Mouse (Mus musculus) forebrain, embryonic 14.5 days (tissue): ENCODE data around the gene Zfp654. TPM values are rescaled to one million over a fixed set of nuclear protein-coding genes. Genes with fewer than 3 reads are reported as not detected.

Experiments used
- ATAC-seq: fragments of 200-750 bp; cut with Nextera tagmentation; 2 replicates; pipeline ENCODE4 v1.8.0; 2017; ENCODE audit warnings: mild to moderate bottlenecking, moderate library complexity
- DNase-seq: peaks from one replicate; pipeline ENCODE4 v3.0.0-alpha.2; 2015; ENCODE audit warnings: low spot score
- H3K27ac ChIP-seq: fragments of 300-500 bp; sonication (generic); 2 replicates; pipeline ENCODE4 v1.5.1; 2014; ENCODE audit warnings: low read depth, mild to moderate bottlenecking, control low read depth, low read length, moderate library complexity
- H3K27me3 ChIP-seq: fragments of 300-500 bp; sonication (generic); replicated peaks from 2 replicates; pipeline ENCODE4 v1.6.1; 2014; ENCODE audit warnings: low read length, control low read depth, mixed read lengths; ENCODE audit not compliant: control insufficient read depth, insufficient read depth
- H3K36me3 ChIP-seq: fragments of 300-500 bp; sonication (generic); 2 replicates; pipeline ENCODE4 v1.6.1; 2014; ENCODE audit warnings: low read length, control low read depth; ENCODE audit not compliant: control insufficient read depth, insufficient read depth
- H3K4me1 ChIP-seq: fragments of 300-500 bp; sonication (generic); 2 replicates; pipeline ENCODE4 v1.6.1; 2014; ENCODE audit warnings: antibody characterized with exemption, low read length, control low read depth; ENCODE audit not compliant: control insufficient read depth, insufficient read depth
- H3K4me2 ChIP-seq: fragments of 300-500 bp; sonication (generic); 2 replicates; pipeline ENCODE4 v1.6.1; 2014; ENCODE audit warnings: mild to moderate bottlenecking, control low read depth, low read length
- H3K4me3 ChIP-seq: fragments of 300-500 bp; sonication (generic); 2 replicates; pipeline ENCODE4 v1.5.1; 2014; ENCODE audit warnings: low read depth, low read length, control low read depth
- H3K9ac ChIP-seq: fragments of 300-500 bp; sonication (generic); 2 replicates; pipeline ENCODE4 v1.6.1; 2014; ENCODE audit warnings: mild to moderate bottlenecking, low read length, control low read depth, moderate library complexity
- H3K9me3 ChIP-seq: fragments of 300-500 bp; sonication (generic); replicated peaks from 2 replicates; pipeline ENCODE4 v1.6.1; 2016; ENCODE audit warnings: low read length, control low read depth, mixed read lengths; ENCODE audit not compliant: control insufficient read depth
- WGBS: fragments of 180-500 bp; shearing (Covaris S2); extraction: QIAGEN DNeasy Blood & Tissue Kit; methylation state at CpG from one replicate; pipeline ENCODE4 v1.1.7; 2014; 5-methylcytosine and 5-hydroxymethylcytosine counted together
- polyA plus RNA-seq: library from polyadenylated mRNA; unstranded; fragments of >200 nt; fragmentation: Nextera tagmentation; extraction: Ambion mirVana; gene quantifications from 2 replicates; pipeline ENCODE4 v1.2.1, GENCODE M21; 2014

Gene Zfp654
- polyA plus RNA-seq, 1 experiment from 2014 or later = 6.5 TPM

DNA sequence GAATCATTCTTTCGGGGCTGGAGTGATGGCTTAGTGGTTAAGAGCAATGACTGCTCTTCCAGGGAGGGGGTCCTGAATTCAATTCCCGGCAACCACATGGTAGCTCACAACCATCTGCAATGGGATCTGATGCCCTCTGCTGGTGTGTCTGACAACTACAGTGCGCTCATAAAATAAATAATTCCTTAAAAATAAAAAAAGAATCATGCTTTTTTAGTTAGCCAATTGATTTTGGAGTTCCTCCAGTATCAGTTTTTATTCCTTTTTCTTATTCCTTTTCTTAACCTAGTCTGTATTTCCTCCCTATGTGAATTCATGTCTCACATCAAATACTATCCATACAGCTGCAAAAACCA is 9.1 kb downstream of the Zfp654 start:
- H3K27me3 ChIP-seq = no peaks in the 10 kb centered on the region
- 97% methylated on average over 3 of the region's 3 CpGs for WGBS
- DNase-seq (no peak), ATAC-seq (no peak)
- no peaks in the 10 kb centered on the region for H3K4me1 ChIP-seq
- no peaks in the 10 kb centered on the region for H3K9me3 ChIP-seq
- no peak overlapping the region for H3K4me3 ChIP-seq
- no peaks in the 10 kb centered on the region for H3K36me3 ChIP-seq
- H3K27ac ChIP-seq = no peak overlapping the region
- no peak overlapping the region for H3K9ac ChIP-seq
- H3K4me2 ChIP-seq = no peak overlapping the region

DNA sequence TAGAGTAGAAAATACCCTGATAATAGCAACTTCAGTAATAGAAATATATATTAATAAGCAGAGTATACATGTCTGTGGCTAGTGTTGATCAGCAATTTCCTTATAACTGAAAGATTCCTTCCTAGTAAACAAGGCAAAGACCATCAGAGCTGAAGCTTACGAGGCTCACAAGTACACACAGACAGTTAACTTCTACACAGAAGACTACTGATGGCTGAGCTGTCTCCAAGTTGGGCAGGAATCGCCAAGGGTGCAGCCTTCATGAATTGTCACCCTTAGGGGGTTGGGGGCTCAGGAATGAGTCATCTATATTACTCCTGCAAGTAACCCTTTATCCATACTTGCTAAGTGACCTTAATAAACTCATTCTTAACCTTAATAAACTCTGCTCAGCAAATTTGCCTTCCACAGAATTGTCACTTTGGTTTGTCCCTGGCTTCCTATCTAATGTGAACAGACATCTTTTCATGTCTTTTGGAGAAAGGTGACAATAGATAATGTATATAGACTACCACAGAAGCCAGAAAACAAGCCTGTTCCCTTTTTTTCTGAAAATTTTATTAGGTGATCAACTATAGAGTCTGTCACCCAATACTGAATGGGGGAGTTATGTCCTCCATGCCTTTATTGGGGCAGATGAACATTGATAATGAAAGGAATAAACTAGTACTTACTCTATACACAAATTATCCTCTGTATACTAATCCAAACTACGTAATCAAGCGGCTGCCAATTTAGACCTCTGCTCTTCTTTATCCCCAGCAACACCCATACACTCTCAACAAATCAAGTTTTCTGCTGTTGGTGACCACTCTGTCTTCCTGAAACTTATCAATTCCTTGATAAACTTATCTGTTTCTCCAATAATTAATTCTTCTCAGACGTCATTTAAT is 9.7 kb downstream of the Zfp654 start:
- no peak overlapping the region for H3K9ac ChIP-seq
- DNase-seq = no peak
- H3K27ac ChIP-seq = no peak overlapping the region
- no peaks in the 10 kb centered on the region for H3K4me1 ChIP-seq
- H3K36me3 ChIP-seq = no peaks in the 10 kb centered on the region
- H3K4me3 ChIP-seq = no peak overlapping the region
- H3K27me3 ChIP-seq = no peaks in the 10 kb centered on the region
- no peak overlapping the region for H3K4me2 ChIP-seq
- H3K9me3 ChIP-seq = no peaks in the 10 kb centered on the region
- ATAC-seq = no peak
- 89% methylated on average over 5 of the region's 5 CpGs for WGBS

DNA sequence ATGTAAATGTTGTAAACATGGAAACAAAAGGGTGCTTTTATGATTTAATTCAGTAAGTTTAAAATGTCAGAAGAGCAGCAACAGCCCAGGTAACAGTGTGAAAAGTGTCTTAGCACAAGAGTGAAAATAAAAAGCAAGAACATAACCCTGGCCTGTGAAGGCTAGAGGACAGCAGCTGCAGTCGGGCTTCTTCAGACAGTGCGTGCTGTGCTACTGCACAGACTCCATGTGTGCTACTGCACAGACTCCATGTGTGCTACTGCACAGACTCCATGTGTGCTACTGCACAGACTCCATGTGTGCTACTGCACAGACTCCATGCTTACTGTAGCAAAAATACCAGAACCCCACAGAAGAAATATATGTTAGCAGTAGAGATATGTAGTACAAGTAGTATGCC is 14.7 kb downstream of the Zfp654 start:
- WGBS = 93% methylated on average over 2 of the region's 2 CpGs
- no peak overlapping the region for H3K9ac ChIP-seq
- DNase-seq = no peak
- H3K9me3 ChIP-seq = no peaks in the 10 kb centered on the region
- no peak overlapping the region for H3K27ac ChIP-seq
- no peaks in the 10 kb centered on the region for H3K4me1 ChIP-seq
- no peaks in the 10 kb centered on the region for H3K27me3 ChIP-seq
- no peak overlapping the region for H3K4me3 ChIP-seq
- ATAC-seq = no peak
- no peaks in the 10 kb centered on the region for H3K36me3 ChIP-seq
- H3K4me2 ChIP-seq = no peak overlapping the region

DNA sequence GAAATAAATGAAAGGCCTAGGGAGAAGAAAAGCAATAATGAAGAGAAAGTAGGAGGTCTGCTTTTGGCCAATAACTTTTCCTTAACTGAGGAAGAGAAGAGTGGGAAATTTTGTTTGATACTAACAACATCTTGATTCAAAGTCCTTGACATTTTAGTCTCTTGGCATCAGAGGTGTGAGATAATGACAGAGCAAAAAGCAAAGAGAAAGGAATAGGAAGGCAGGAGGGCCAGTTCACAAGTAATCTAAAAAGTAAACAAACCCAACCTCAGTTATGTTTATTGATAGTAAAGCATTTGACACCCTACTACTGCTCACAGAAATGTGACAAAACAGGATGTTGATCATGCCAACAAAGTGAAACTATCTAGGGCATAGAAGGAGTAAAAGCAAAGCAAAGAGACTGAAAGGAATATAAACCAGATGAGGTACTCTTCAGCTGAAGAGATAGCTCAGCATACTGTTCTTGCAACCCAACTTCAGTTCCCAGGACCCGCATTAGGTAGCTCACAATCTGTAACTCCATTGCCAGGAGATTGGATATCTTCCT is 15.4 kb downstream of the Zfp654 start:
- Histone ChIP-seq H3K4me2 (no peak overlapping the region), H3K9ac (no peak overlapping the region), H3K27ac (no peak overlapping the region), H3K4me3 (no peak overlapping the region), H3K4me1 (no peaks in the 10 kb centered on the region), H3K27me3 (no peaks in the 10 kb centered on the region), H3K36me3 (no peaks in the 10 kb centered on the region), H3K9me3 (no peaks in the 10 kb centered on the region)
- ATAC-seq = no peak
- DNase-seq = no peak
- WGBS = 81% methylated on average over 1 of the region's 1 CpGs

DNA sequence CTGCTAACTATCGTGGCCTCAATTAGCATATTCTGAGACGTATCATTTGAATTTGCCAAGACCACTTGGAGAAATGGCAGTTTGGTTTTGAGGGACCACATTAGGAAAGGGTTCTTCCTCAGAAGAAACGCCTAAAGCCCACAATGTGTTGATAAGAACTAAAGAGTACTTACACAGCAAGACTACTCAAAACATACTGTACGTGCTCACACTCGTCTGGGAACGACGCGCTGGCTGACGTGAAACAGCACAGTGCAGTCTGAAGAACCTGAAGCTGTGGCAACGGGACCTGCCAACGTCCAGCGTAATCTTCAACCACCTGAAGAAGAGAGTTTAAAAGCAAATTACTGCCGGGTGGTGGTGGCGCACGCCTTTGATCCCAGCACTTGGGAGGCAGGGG is 21.2 kb downstream of the Zfp654 start:
- no peak for DNase-seq
- Histone ChIP-seq H3K4me3 (no peak overlapping the region), H3K9ac (no peak overlapping the region), H3K36me3 (0 out of 2 replicates have a peak, but pooled peaks cover 4% of the 10 kb centered on the region), H3K9me3 (no peaks in the 10 kb centered on the region), H3K27me3 (no peaks in the 10 kb centered on the region), H3K4me1 (no peaks in the 10 kb centered on the region), H3K27ac (no peak overlapping the region), H3K4me2 (no peak overlapping the region)
- ATAC-seq = no peak
- WGBS = 94% methylated on average over 15 of the region's 15 CpGs

DNA sequence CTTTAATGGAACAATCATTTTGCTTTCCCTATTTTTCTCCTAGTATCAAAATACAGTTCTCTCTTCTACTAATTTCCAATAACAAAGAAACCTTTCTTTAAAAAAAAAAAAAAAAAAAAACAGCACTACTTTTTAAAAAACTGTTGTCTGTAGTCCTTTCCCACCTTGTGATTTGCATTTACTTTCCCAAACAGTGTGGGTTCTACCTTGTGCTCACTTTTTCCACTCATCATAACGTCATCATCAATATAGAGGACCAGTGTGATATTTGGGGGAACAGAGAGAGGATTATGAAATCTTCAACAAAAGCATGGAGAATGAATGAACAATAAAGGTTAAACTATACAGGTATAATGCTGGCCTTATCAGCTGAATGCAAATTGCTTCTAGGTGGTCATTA is 27.0 kb downstream of the Zfp654 start:
- H3K4me1 ChIP-seq = no peaks in the 10 kb centered on the region
- no peak overlapping the region for H3K4me2 ChIP-seq
- H3K36me3 ChIP-seq = 0 out of 2 replicates have a peak, but pooled peaks cover 4% of the 10 kb centered on the region
- H3K9ac ChIP-seq = no peak overlapping the region
- H3K9me3 ChIP-seq = no peaks in the 10 kb centered on the region
- DNase-seq (no peak), ATAC-seq (no peak)
- WGBS = 86% methylated on average over 1 of the region's 1 CpGs
- H3K4me3 ChIP-seq = no peak overlapping the region
- H3K27ac ChIP-seq = no peak overlapping the region
- no peaks in the 10 kb centered on the region for H3K27me3 ChIP-seq

DNA sequence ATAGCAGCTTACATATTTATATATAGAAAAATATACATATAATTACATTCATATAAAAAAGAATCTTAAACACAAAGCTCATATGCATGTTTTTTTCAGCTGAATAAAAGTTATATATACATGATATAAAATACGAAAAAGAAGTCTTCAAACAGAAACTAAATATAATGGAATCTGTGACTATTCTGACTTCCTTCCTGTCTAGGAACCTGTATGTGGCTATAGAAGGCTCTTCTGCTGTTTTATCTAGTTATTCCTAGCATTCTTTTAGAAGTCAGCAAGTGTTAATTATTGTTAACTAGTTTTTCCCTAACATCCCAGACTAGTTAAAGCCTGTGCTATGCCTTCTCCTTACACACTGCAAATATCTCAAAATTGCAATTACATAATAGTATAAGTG is 27.6 kb downstream of the Zfp654 start:
- Histone ChIP-seq H3K9ac (no peak overlapping the region), H3K36me3 (0 out of 2 replicates have a peak, but pooled peaks cover 4% of the 10 kb centered on the region), H3K27ac (no peak overlapping the region), H3K9me3 (no peaks in the 10 kb centered on the region), H3K4me2 (no peak overlapping the region), H3K4me3 (no peak overlapping the region), H3K27me3 (no peaks in the 10 kb centered on the region), H3K4me1 (no peaks in the 10 kb centered on the region)
- WGBS = 96% methylated on average over 1 of the region's 1 CpGs
- DNase-seq (no peak), ATAC-seq (no peak)

DNA sequence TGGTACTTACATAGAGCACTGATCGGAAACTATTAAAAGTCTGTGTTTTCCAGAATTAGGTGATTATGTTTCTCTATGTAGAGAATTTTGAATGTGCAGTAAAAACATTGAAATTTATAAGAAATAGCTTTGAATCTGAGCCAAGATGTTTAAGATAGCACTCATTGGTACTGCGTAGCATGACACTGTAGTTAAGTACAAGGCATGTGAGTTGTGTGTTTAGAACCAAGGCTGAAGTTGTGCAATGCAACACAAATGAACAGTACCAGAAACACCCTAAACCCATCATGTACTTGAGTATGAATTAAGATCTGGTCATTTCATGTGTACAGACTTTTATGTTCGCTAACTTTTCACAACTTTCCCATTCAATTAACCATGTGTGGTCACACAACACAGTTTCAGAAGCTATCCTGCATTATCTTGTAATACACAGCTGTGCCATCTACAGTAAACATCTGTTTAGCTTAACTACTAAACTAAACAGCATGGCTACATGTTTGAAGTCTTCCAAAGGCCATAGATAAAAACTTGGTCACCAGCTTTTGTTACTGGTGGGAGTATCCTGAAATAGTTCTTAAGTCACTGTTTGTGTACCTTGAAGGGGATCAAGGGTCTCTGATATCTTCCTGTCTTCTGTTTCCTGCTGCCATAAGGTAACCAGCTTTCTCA is 34.2 kb downstream of the Zfp654 start:
- Histone ChIP-seq H3K4me2 (no peak overlapping the region), H3K9ac (no peak overlapping the region), H3K27ac (no peak overlapping the region), H3K36me3 (peaks cover 9% of the 10 kb centered on the region), H3K9me3 (no peaks in the 10 kb centered on the region), H3K27me3 (no peaks in the 10 kb centered on the region), H3K4me3 (no peak overlapping the region), H3K4me1 (no peaks in the 10 kb centered on the region)
- ATAC-seq = no peak
- DNase-seq = no peak
- WGBS = 95% methylated on average over 3 of the region's 3 CpGs

DNA sequence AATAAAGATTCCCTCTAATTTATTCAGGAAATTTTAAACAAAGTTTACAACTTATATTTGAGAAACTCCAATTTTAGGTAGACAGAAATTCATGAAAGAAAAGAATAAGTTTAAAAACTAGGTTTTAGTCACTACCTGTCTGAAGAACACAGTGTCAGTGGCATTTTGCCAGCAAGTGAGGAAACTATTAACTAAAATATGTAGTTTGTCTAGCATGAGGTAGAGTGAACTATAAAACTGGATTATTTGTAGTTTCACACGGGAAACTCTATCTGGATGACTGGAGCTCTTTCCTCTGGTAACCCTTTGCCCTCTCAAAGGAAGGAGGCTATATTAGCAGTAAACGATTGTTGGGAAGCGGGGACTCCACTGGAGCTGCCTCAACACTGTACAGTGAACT is 48.4 kb downstream of the Zfp654 start:
- H3K4me2 ChIP-seq = no peak overlapping the region
- WGBS = 95% methylated on average over 3 of the region's 3 CpGs
- no peaks in the 10 kb centered on the region for H3K4me1 ChIP-seq
- H3K27me3 ChIP-seq = no peaks in the 10 kb centered on the region
- H3K9me3 ChIP-seq = peaks cover 3% of the 10 kb centered on the region; the same call in 1 of the 2 replicates
- no peak overlapping the region for H3K4me3 ChIP-seq
- no peak overlapping the region for H3K9ac ChIP-seq
- no peak for DNase-seq
- ATAC-seq = no peak
- no peaks in the 10 kb centered on the region for H3K36me3 ChIP-seq
- no peak overlapping the region for H3K27ac ChIP-seq
